Mouse (Mus musculus) midbrain, embryonic 11.5 days (tissue): Measurements from ENCODE around the gene Wdr53. TPM values are rescaled to one million over a fixed set of nuclear protein-coding genes. Genes with fewer than 3 reads are reported as not detected.
"Not testable (repeated sequence)": the region's sequence is repeated elsewhere in the genome, so short reads cannot be mapped to it uniquely, and the experiment has no call there.

ENCODE experiments used
- ATAC-seq: fragments of 200-750 bp; cut with Nextera tagmentation; 2 replicates; pipeline ENCODE4 v1.8.0; 2017; ENCODE audit warnings: moderate TSS enrichment, moderate library complexity; ENCODE audit not compliant: low FRiP score
- DNase-seq: peaks from one replicate; pipeline ENCODE4 v3.0.0; 2015; ENCODE audit warnings: low spot score; ENCODE audit errors: missing footprints
- H3K27ac ChIP-seq: fragments of 300-500 bp; sonication (generic); 2 replicates; pipeline ENCODE4 v1.5.1; 2014; ENCODE audit warnings: low read depth, low read length
- H3K27me3 ChIP-seq: fragments of 300-500 bp; sonication (generic); 2 replicates; pipeline ENCODE4 v1.6.1; 2014; ENCODE audit warnings: mild to moderate bottlenecking, low read length, moderate library complexity, mixed read lengths; ENCODE audit not compliant: control insufficient read depth, insufficient read depth
- H3K36me3 ChIP-seq: fragments of 300-500 bp; sonication (generic); 2 replicates; pipeline ENCODE4 v1.6.1; 2014; ENCODE audit warnings: mild to moderate bottlenecking, low read length, moderate library complexity, mixed read lengths; ENCODE audit not compliant: control insufficient read depth, insufficient read depth
- H3K4me1 ChIP-seq: fragments of 300-500 bp; sonication (generic); 2 replicates; pipeline ENCODE4 v1.6.1; 2014; ENCODE audit warnings: low read length; ENCODE audit not compliant: control insufficient read depth, insufficient read depth
- H3K4me2 ChIP-seq: fragments of 300-500 bp; sonication (generic); 2 replicates; pipeline ENCODE4 v1.6.1; 2014; ENCODE audit warnings: mild to moderate bottlenecking, moderate library complexity
- H3K4me3 ChIP-seq: fragments of 300-500 bp; sonication (generic); 2 replicates; pipeline ENCODE4 v1.5.1; 2014; ENCODE audit warnings: low read depth, low read length
- H3K9ac ChIP-seq: fragments of 300-500 bp; sonication (generic); 2 replicates; pipeline ENCODE4 v1.6.1; 2014; ENCODE audit warnings: low read length
- H3K9me3 ChIP-seq: fragments of 300-500 bp; sonication (generic); 2 replicates; pipeline ENCODE4 v1.6.1; 2016; ENCODE audit warnings: low read length; ENCODE audit not compliant: control insufficient read depth
- WGBS: fragments of 180-500 bp; shearing (Covaris S2); extraction: QIAGEN DNeasy Blood & Tissue Kit; methylation state at CpG from one replicate; pipeline ENCODE4 v1.1.7; 2014; 5-methylcytosine and 5-hydroxymethylcytosine counted together
- polyA plus RNA-seq: library from polyadenylated mRNA; unstranded; fragments of >200 nt; fragmentation: Nextera tagmentation; extraction: Ambion mirVana; gene quantifications from 2 replicates; pipeline ENCODE4 v1.2.1, GENCODE M21; 2014

Wdr53 gene
- polyA plus RNA-seq, 1 experiment from 2014 or later = 16.4 TPM

DNA sequence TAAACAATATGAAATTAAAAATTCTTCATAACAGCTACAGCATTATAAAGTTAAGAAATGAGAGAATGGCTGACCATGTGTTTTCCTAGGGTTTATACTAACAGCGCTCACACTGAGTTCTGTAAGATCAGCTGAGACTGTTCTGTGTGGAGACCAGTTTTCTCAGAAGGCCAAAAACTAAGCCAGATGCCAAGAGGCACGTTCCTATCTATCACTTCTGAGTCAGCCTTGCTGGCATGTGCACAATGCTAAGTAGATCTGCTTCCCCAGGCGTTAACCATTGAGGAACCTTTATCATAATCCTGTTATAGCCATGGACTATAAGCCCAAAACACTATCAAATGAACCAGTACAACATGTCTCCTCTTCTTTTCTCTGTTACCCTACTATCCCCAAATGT is 15.0 kb upstream of the Wdr53 start:
- not testable (repeated sequence) for H3K27ac ChIP-seq, ATAC-seq, H3K36me3 ChIP-seq, H3K4me3 ChIP-seq, H3K27me3 ChIP-seq, H3K9me3 ChIP-seq, H3K4me1 ChIP-seq, H3K9ac ChIP-seq, H3K4me2 ChIP-seq, DNase-seq
- WGBS = 91% methylated on average over 3 of the region's 3 CpGs

DNA sequence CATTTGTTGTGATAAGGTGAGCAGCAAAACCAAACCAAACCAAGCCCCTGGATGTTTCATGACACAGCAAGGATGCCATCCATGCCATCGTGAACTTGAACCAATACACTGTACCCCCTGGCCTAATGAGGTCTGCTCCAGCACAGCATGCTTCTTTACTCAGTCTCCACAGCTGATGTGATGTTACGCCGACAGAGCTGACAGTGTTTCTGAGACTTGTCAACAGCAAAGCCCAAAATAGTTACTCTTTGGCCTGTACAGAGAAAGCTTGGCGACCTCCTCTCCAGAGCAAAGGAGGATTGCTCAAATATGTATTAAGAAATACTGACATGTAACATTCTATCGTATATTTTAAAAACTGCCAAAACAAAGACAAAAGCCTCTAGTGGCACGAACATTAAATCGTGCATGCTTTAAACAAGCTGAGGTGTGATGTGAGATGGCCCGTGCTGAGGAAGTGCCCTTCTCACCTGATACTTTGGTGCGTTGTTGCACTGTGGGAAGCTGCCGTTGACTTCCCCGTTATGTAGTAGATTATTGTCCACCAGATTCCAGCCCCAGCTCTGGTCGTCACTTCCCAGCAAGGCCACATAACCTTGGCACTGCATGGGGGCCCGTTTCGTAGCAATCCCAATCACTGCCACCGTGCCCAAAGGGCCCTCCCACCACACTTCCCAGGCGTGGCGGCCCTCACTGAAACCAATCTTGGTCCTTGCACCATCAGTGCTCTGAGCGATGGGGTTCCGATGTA is 8.9 kb upstream of the Wdr53 start:
- Histone ChIP-seq H3K4me3 (no peak overlapping the region), H3K27ac (no peak overlapping the region), H3K9me3 (no peaks in the 10 kb centered on the region), H3K4me1 (no peaks in the 10 kb centered on the region), H3K9ac (no peak overlapping the region), H3K27me3 (no peaks in the 10 kb centered on the region), H3K4me2 (no peak overlapping the region), H3K36me3 (peaks cover 12% of the 10 kb centered on the region)
- ATAC-seq (no peak), DNase-seq (no peak)
- 94% methylated on average over 19 of the region's 19 CpGs for WGBS

DNA sequence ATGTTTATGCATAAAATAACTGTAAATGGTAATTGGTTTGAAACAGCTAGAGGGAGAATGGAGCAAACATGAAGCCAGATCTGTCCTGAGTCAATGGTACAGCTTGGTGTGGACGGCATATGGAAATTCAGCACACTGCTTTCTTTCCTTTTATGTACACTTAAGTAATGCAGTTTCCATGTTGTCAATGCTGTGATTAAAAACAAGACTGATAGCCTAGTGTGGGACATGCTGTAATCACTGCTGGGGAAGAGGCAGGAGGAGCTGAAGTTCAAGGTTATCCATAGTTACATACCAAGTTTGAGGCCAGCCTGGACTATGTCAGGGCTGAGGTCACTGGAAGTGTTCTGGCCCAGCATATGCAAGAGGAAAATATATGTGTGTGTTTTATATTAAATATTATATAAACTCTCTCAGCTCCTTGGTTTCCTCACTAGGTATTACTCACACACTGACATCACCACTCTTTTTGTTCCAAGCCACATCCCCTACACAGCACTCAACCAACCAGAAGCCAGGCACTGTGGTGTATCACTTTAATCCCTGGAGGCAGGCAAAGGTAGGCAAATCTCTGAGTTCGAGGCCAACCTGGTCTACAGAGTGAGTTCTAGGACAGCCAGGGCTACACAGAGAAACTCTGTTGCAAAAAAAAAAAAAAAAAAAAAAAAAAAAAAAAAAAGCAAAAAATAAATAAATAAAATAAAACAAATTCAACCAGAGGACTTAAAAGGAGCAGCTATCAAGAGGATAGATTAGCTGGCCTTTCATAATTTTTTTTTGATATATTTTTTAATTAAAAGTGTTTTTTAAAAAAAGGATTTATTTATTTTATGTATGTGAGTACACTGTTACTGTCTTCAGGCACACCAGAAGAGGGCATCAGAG is 7.4 kb upstream of the Wdr53 start:
- WGBS = 96% methylated on average over 2 of the region's 2 CpGs
- H3K27me3 ChIP-seq = no peaks in the 10 kb centered on the region
- H3K4me2 ChIP-seq = no peak overlapping the region
- 0 out of 2 replicates have a peak, but pooled peaks cover 4% of the 10 kb centered on the region for H3K4me1 ChIP-seq
- DNase-seq (no peak), ATAC-seq (no peak)
- peaks cover 8% of the 10 kb centered on the region for H3K36me3 ChIP-seq
- H3K9me3 ChIP-seq = no peaks in the 10 kb centered on the region
- no peak overlapping the region for H3K9ac ChIP-seq
- H3K4me3 ChIP-seq = no peak overlapping the region
- H3K27ac ChIP-seq = no peak overlapping the region

DNA sequence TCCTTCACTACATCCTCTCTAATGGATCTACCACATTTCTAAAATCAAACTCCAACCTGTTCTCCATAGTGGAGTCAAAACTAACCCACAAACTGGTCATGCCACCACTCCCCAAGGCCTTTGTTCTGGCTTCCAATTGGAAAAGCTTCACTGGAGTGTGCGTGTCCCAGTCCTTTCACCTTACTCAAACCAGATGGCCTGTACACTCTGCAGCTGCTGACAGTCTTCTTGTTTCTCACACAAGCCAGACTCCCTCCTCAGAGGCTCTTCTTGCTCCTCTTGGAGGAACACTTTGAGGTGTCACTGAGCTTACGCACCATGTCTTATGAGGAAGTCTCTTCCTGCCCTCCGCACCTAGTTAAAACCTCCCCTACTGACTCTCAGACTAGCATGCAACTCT is 3.1 kb upstream of the Wdr53 start:
- WGBS = 97% methylated on average over 3 of the region's 3 CpGs
- H3K4me2 ChIP-seq = no peak overlapping the region
- no peak for ATAC-seq

DNA sequence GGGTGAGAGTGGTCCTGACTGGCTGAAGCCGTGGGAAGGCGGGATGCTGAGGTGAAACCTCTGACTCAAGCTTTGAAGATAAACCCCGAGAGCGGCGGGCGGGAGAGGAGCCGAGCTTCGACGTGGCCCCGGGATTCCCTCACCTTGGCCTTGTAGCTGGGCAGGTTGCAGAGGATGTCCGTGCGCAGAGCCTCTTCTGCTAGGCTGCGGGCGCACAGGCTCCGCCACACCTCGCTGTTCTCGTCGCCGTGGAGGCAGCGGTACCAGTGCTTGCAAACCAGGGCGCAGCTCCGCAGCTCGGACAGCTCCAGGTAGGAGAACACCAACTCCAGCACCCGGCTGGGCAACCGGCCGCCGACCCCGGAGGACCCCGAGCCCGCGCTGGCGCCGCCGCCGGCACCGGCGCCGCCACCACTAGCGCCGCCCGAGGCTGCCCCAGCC is 656 bp upstream of the Wdr53 start:
- WGBS = 0% methylated on average over 28 of the region's 41 CpGs
- peak overlapping the region; percentile 92 for H3K27ac ChIP-seq
- ATAC-seq = peak; percentile 57

More for the DNA sequence above, 3.1 kb upstream of the Wdr53 start:
- H3K36me3 ChIP-seq = no peaks in the 10 kb centered on the region; the same call in 1 of the 2 replicates
- peaks cover 19% of the 10 kb centered on the region for H3K4me1 ChIP-seq
- no peaks in the 10 kb centered on the region for H3K27me3 ChIP-seq
- H3K9me3 ChIP-seq = no peaks in the 10 kb centered on the region
- no peak overlapping the region for H3K4me3 ChIP-seq
- H3K9ac ChIP-seq = no peak overlapping the region
- DNase-seq = no peak
- no peak overlapping the region for H3K27ac ChIP-seq

DNA sequence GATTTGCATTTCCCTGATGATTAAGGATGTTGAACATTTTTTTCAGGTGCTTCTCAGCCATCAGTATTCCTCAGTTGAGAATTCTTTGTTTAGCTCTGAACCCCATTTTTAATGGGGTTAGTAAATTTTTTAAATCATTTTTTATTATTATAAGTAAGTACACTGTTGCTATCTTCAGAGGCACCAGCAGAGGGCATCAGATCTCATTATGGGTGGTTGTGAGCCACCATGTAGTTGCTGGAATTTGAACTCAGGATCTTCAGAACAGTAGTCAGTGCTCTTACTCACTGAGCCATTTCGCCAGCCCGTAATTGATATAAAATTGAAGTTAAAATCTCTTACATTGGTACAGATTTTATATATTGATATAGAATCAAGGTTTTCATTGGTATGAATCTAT is 17.2 kb downstream of the Wdr53 start:
- H3K4me1 ChIP-seq, H3K27ac ChIP-seq, H3K4me2 ChIP-seq, H3K9me3 ChIP-seq, H3K4me3 ChIP-seq, H3K36me3 ChIP-seq, H3K27me3 ChIP-seq, DNase-seq, ATAC-seq, H3K9ac ChIP-seq: not testable (repeated sequence)
- 91% methylated on average over 2 of the region's 2 CpGs for WGBS

More for the DNA sequence above, 656 bp upstream of the Wdr53 start:
- Histone ChIP-seq H3K9me3 (no peaks in the 10 kb centered on the region), H3K4me2 (peak overlapping the region; percentile 55), H3K4me3 (peak overlapping the region; percentile 95), H3K27me3 (no peaks in the 10 kb centered on the region), H3K9ac (peak overlapping the region; percentile 93), H3K36me3 (no peaks in the 10 kb centered on the region; the same call in 1 of the 2 replicates), H3K4me1 (peaks cover 19% of the 10 kb centered on the region)
- peak; percentile 93 for DNase-seq

DNA sequence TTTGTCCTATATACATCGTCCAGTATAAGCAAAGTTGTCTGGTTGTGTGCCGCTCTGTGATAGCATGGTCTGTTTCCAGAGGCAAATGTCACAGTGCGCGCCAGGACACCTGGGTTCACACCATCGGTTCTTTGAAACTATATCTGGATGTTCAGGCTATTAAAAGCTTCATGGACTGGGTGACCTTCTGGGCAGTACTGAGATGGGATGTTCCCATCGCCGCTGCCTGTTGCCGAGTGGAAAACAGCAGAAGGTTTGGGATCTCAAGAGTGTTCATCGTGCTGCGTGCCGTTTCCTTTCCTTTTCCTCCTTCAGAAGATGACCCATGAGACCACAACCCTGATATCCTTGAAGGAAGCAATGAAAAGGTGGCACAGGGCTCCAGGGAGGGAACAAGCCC is 24.3 kb downstream of the Wdr53 start, which contains the start of gene Smco1:
Smco1 (plus strand) TSS at position 178 of the 400 bp plus-strand sequence.
- Histone ChIP-seq H3K9ac (no peak within 1 kb of the TSS), H3K27me3 (no peaks in the 10 kb centered on the region), H3K4me3 (no peak within 1 kb of the TSS), H3K27ac (no peak within 1 kb of the TSS), H3K4me1 (no peaks in the 10 kb centered on the region), H3K9me3 (no peaks in the 10 kb centered on the region), H3K36me3 (no peaks in the 10 kb centered on the region), H3K4me2 (no peak within 1 kb of the TSS)
- ATAC-seq (no peak), DNase-seq (no peak)
- WGBS = 91% methylated on average over 11 of the region's 11 CpGs

DNA sequence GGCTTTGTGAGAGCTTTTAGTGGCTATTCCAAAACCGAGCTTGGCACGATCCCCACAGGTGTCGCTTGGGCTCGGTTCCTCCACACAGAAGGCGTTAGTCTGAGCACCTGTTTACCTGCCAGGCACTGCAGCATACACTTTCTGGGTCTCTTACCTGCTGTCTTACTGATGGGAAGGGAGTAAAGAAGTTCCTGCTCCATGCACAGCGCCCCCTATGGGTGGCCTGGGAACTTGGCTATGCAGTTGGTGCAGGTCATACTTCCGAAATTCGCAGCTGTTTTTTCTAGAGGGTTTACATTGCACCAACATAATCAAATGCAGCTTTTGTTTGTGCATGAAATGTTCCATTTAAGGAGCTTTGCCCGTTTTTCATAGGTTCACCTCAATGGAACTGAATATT is 26.3 kb downstream of the Wdr53 start:
- DNase-seq = peak; percentile 85
- 50% methylated on average over 9 of the region's 9 CpGs for WGBS

DNA sequence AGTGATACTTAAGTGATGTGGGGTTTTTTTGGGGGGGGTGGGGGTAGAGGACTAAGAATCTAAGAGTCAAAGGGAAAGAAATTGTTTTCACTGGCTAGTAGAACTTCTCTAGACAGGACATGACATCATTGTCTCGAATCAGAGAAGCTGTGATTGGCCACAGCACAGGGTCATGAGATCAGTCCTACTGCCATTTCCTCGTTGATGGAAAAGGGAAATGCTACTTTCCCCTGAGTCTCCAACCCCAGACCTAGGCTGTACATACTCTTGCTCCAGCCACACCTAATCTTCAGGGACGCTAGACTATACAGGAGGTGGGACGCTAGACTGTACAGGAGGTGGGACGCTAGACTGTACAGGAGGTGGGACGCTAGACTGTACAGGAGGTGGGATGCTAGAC is 28.0 kb downstream of the Wdr53 start:
- DNase-seq (no peak), ATAC-seq (no peak)
- Histone ChIP-seq H3K9ac (no peak overlapping the region), H3K4me1 (peaks cover 5% of the 10 kb centered on the region), H3K4me3 (no peak overlapping the region), H3K4me2 (no peak overlapping the region), H3K27ac (no peak overlapping the region), H3K27me3 (no peaks in the 10 kb centered on the region), H3K9me3 (no peaks in the 10 kb centered on the region), H3K36me3 (no peaks in the 10 kb centered on the region)
- WGBS = 87% methylated on average over 6 of the region's 6 CpGs

More for the DNA sequence above, 26.3 kb downstream of the Wdr53 start:
- H3K4me2 ChIP-seq = no peak overlapping the region
- no peaks in the 10 kb centered on the region for H3K36me3 ChIP-seq
- H3K27ac ChIP-seq = no peak overlapping the region
- ATAC-seq = no peak
- no peak overlapping the region for H3K9ac ChIP-seq
- no peak overlapping the region for H3K4me3 ChIP-seq
- H3K9me3 ChIP-seq = no peaks in the 10 kb centered on the region
- H3K27me3 ChIP-seq = no peaks in the 10 kb centered on the region
- no peaks in the 10 kb centered on the region; the same call in 1 of the 2 replicates for H3K4me1 ChIP-seq
